Mouse (Mus musculus) natural killer cell, adult 2 months (primary cell): ENCODE measurements around the gene Kcnk5.

Source experiments
- DNase-seq, 2 experiments: peaks; one replicate each; pipeline ENCODE4 v3.0.0; 2022; ENCODE audit warnings: low spot score in 2 of 2

The Kcnk5 gene

GRCm38 (mm10) chr14:20181466-20181921 lies at the start of gene Kcnk5:
TSS of gene Kcnk5 (minus strand) at chr14:20181809.
- DNase-seq = peak; percentile 86 to 87

GRCm38 (mm10) chr14:20230063-20230491 lies 48.5 kb upstream of the Kcnk5 start:
- DNase-seq = no peak

GRCm38 (mm10) chr14:20229437-20229836 lies 47.8 kb upstream of the Kcnk5 start:
- no peak for DNase-seq

GRCm38 (mm10) chr14:20228336-20228735 lies 46.7 kb upstream of the Kcnk5 start:
- DNase-seq = no peak

- DNase-seq = no peak
These were observed 45.4 kb upstream of the Kcnk5 start for GRCm38 (mm10) chr14:20226982-20227381.

- DNase-seq = no peak
These were observed 44.9 kb upstream of the Kcnk5 start for GRCm38 (mm10) chr14:20226488-20226887.

- no peak for DNase-seq
These were observed 43.9 kb upstream of the Kcnk5 start for GRCm38 (mm10) chr14:20225525-20225924.

- DNase-seq = no peak
These were observed 43.1 kb upstream of the Kcnk5 start for GRCm38 (mm10) chr14:20224576-20225218.

GRCm38 (mm10) chr14:20224163-20224562 lies 42.6 kb upstream of the Kcnk5 start:
- DNase-seq = no peak

GRCm38 (mm10) chr14:20223253-20223652 lies 41.6 kb upstream of the Kcnk5 start:
- no peak for DNase-seq

- DNase-seq = no peak
These were observed 39.5 kb upstream of the Kcnk5 start for GRCm38 (mm10) chr14:20221083-20221482.

- no peak for DNase-seq
These were observed 38.2 kb upstream of the Kcnk5 start for GRCm38 (mm10) chr14:20219849-20220248.

- DNase-seq = no peak
These were observed 35.8 kb upstream of the Kcnk5 start for GRCm38 (mm10) chr14:20217299-20217864.

GRCm38 (mm10) chr14:20216561-20217298 lies 35.1 kb upstream of the Kcnk5 start:
- DNase-seq = no peak

- DNase-seq = no peak
These were observed 34.2 kb upstream of the Kcnk5 start for GRCm38 (mm10) chr14:20215826-20216225.

GRCm38 (mm10) chr14:20214125-20214524 lies 32.5 kb upstream of the Kcnk5 start:
- no peak for DNase-seq

- no peak for DNase-seq
These were observed 30.4 kb upstream of the Kcnk5 start for GRCm38 (mm10) chr14:20211754-20212601.

- DNase-seq = no peak
These were observed 28.3 kb upstream of the Kcnk5 start for GRCm38 (mm10) chr14:20209926-20210325.

GRCm38 (mm10) chr14:20208435-20208834 lies 26.8 kb upstream of the Kcnk5 start:
- no peak for DNase-seq

GRCm38 (mm10) chr14:20205747-20206146 lies 24.1 kb upstream of the Kcnk5 start:
- DNase-seq = no peak

GRCm38 (mm10) chr14:20203301-20203700 lies 21.7 kb upstream of the Kcnk5 start:
- peak in 1 of 2 experiments; percentile 2 for DNase-seq

- no peak for DNase-seq
These were observed 21.1 kb upstream of the Kcnk5 start for GRCm38 (mm10) chr14:20202655-20203181.
